Mouse (Mus musculus) spleen, postnatal 14 days (tissue): ENCODE results near the gene Grhl1.
A peak's percentile ranks its signal among the peaks of the same experiment; 100 is the strongest.
"Not testable (repeated sequence)": the region's sequence is repeated elsewhere in the genome, so short reads cannot be mapped to it uniquely, and the experiment has no call there.

Experiments
- DNase-seq, 2 experiments: peaks; one replicate each; pipeline ENCODE4 v3.0.0; 2021 to 2022; ENCODE audit warnings: low spot score in 2 of 2

Grhl1 gene

GRCm38 (mm10) chr12:24590371-24590770, 18.3 kb downstream of the Grhl1 start:
- DNase-seq: no peak

GRCm38 (mm10) chr12:24592055-24592454, 20.0 kb downstream of the Grhl1 start:
- no peak for DNase-seq

- peak; percentile 36 for DNase-seq
Observed at GRCm38 (mm10) chr12:24592956-24593672, 21.0 kb downstream of the Grhl1 start.

GRCm38 (mm10) chr12:24597376-24597775, 25.3 kb downstream of the Grhl1 start:
- no peak for DNase-seq

GRCm38 (mm10) chr12:24599366-24599895, 27.3 kb downstream of the Grhl1 start:
- DNase-seq: no peak

GRCm38 (mm10) chr12:24600074-24600473, 28.0 kb downstream of the Grhl1 start:
- no peak for DNase-seq

- peak; percentile 24 to 43 for DNase-seq
Observed at GRCm38 (mm10) chr12:24600806-24601205, 28.7 kb downstream of the Grhl1 start.

GRCm38 (mm10) chr12:24603266-24603665, 31.2 kb downstream of the Grhl1 start:
- peak; percentile 40 to 61 for DNase-seq

- no peak for DNase-seq
Observed at GRCm38 (mm10) chr12:24606166-24606565, 34.1 kb downstream of the Grhl1 start.

GRCm38 (mm10) chr12:24612591-24612990, 40.5 kb downstream of the Grhl1 start:
- no peak for DNase-seq

GRCm38 (mm10) chr12:24614452-24615075, 42.5 kb downstream of the Grhl1 start:
- no peak for DNase-seq

- DNase-seq: no peak
Observed at GRCm38 (mm10) chr12:24615140-24615539, 43.1 kb downstream of the Grhl1 start.

GRCm38 (mm10) chr12:24619436-24619835, 47.4 kb downstream of the Grhl1 start:
- DNase-seq: no peak

- no peak for DNase-seq
Observed at GRCm38 (mm10) chr12:24623486-24624251, 51.6 kb downstream of the Grhl1 start.

GRCm38 (mm10) chr12:24626401-24626800, 54.3 kb downstream of the Grhl1 start:
- no peak for DNase-seq

GRCm38 (mm10) chr12:24627215-24627614, 55.1 kb downstream of the Grhl1 start:
- DNase-seq: no peak

GRCm38 (mm10) chr12:24630220-24630619, 58.1 kb downstream of the Grhl1 start:
- DNase-seq: peak in 1 of 2 experiments; percentile 36

- DNase-seq: no peak
Observed at GRCm38 (mm10) chr12:24632404-24632803, 60.3 kb downstream of the Grhl1 start.

- DNase-seq: peak in 1 of 2 experiments; percentile 13
Observed at GRCm38 (mm10) chr12:24633753-24634191, 61.7 kb downstream of the Grhl1 start.

GRCm38 (mm10) chr12:24634212-24634611, 62.1 kb downstream of the Grhl1 start:
- no peak for DNase-seq

GRCm38 (mm10) chr12:24634648-24635047, 62.6 kb downstream of the Grhl1 start:
- DNase-seq: no peak

GRCm38 (mm10) chr12:24638787-24639186, 66.7 kb downstream of the Grhl1 start:
- DNase-seq: not testable (repeated sequence)
